Mouse (Mus musculus): ENCODE measurements at regions not wholly inside any gene's neighbourhood (a gene's known extent, or its start where the extent isn't known, plus 50 kb on each side); places are given as distances from the start of the nearest gene placed in this dataset.
A peak's percentile ranks its signal among the peaks of the same experiment; 100 is the strongest.
"Not testable (repeated sequence)": the region's sequence is repeated elsewhere in the genome, so short reads cannot be mapped to it uniquely, and the experiment has no call there.

DNA sequence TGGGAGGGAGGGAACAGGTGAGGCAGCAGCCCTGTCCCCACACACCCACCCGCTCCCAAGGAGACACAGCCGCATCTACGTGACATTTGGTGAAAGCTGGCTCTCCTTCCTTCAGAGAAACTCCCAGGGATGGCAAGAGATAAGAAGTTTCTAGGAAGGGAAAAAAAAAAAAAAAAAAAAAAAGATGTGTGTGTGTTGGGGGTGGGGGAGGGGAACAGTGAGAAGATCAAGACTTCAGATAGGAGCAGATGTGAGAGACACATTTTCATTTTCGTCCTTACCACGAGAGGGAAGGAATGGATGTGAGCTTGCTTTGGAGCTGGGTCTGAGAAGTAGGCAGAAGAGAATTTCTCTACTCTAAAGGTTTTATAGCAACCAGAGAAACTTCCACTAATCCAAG is 91.4 kb downstream of the Cd24a start:
- intact Hi-C loops (cut with DNase I): no loop called here
- no peak for DNase-seq (ENCODE audit: extremely low spot score in 1 of 2, low spot score in 2 of 2)

DNA sequence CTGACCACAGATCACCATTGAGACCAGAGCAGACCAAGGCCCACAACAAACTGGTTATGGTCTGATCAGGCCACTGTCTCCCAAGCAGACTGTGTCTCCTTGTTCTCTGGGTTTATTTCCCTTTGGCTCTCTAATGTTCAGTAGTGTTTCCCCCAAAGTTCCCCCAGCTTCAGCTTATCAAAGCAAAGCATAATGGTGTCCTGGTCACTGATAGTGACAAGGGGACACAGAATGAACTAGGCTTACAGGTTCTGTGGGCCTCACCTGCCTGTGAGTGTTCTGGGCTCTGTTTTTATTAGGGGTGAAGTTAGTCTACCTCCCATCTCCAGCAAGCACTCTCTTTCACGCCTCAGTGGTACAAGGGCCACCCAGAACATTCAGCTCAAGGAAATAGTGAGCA is 92.7 kb downstream of the Cd24a start:
- no peak for DNase-seq (ENCODE audit: extremely low spot score in 1 of 2, low spot score in 2 of 2)

DNA sequence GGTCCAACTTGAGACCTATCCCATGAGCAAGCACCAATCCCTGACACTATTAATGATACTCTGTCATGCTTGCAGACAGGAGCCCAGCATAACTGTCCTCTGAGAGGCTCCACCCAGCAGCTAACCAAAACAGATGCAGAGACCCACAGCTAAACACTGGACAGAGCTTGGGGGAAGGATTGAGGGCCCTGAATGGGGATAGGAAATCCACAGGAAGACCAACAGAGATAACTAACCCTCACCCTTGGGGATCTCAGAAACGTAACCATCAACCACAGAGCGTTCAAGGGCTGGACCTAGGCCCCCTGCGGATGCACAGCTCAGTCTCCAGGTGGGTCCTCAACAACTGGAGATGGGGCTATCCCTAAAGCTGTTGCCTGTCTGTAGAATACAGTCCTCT is 93.7 kb downstream of the Cd24a start:
- intact Hi-C loops (cut with DNase I): no loop called here
- no peak for DNase-seq (ENCODE audit: extremely low spot score in 1 of 2, low spot score in 2 of 2)

More for the DNA sequence above, 92.7 kb downstream of the Cd24a start:
- intact Hi-C loops (cut with DNase I): no loop called here

DNA sequence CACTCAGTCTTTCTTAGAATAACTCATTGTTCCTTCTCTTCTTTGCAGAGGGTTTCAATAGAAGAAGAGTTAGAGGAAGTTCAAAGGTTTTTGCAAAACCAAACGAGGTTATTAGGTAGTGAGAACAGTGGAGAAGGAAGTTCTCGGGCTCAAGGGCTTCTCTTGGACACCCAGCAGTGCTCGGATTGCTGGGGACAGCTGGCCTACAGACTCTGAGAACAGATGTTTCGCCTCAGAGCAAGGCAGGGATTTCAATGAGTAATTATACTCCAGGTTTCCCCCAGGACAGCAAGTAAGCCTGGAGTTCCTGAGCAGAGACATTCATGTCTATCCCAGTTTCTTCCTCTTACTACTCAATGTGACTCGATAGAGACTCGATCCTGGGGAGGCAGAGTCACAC is 94.4 kb downstream of the Cd24a start:
- DNase-seq (ENCODE audit: extremely low spot score in 1 of 2, low spot score in 2 of 2): no peak
- intact Hi-C loops (cut with DNase I): no loop called here

DNA sequence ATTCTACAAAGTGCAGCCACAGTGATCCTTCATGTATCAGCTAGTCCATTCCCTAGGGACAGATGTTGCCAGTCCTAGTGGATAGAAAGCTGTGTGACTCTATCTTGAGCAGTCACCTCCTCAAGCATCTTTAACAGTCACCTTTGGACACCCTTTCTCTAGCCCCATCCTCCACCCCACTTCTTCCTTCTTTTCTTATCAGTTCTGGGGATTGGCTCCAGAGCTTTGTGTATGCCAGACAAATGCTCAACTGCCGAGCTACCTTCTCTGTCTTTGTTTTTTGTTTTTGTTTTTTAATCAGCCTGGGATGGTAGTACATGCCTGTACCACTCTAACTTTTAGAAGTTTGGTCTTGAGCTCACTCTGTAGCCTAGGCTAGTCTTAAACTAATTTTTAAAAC is 96.7 kb downstream of the Cd24a start:
- no peak for DNase-seq (ENCODE audit: extremely low spot score in 1 of 2, low spot score in 2 of 2)
- intact Hi-C loops (cut with DNase I): no loop called here

DNA sequence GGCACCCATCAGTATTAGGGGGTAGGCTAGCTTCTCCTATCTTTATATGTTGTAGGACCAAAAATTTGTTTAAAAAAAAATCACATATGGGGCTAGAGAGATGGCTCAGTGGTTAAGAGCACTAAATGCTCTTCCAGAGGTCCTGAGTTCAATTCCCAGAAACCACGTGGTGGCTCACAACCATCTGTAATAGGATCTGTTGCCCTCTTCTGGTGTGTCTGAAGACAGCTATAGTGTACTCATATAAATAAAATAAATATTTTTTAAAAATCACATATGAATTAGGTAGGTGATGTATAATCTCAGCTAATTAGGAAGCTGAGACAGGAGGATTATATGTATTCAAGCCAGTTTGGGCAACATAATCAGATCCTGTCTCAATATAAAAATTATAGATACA is 97.4 kb downstream of the Cd24a start:
- DNase-seq (ENCODE audit: extremely low spot score in 1 of 2, low spot score in 2 of 2); intact Hi-C loops (cut with DNase I): not testable (repeated sequence)

DNA sequence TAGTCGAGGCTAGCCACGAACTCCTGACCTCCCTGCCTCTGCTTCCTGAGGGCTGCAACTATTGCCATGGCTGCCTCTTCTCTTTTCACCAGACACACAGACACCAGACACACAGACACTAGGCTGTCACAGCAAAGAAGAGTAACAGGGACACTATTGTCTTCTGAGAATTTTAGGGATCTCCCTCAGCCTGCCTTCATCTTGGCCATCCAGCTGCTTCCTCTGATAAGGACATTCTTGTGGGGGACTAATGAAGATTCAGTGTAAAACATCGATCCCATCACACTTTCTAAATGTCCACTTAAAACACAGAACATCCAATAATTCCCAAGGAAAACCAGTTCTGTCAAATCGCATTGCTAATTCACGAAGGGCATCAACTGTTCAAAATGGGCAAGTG is 98.2 kb downstream of the Cd24a start:
- intact Hi-C loops (cut with DNase I): no loop called here
- DNase-seq (ENCODE audit: extremely low spot score in 1 of 2, low spot score in 2 of 2): no peak

DNA sequence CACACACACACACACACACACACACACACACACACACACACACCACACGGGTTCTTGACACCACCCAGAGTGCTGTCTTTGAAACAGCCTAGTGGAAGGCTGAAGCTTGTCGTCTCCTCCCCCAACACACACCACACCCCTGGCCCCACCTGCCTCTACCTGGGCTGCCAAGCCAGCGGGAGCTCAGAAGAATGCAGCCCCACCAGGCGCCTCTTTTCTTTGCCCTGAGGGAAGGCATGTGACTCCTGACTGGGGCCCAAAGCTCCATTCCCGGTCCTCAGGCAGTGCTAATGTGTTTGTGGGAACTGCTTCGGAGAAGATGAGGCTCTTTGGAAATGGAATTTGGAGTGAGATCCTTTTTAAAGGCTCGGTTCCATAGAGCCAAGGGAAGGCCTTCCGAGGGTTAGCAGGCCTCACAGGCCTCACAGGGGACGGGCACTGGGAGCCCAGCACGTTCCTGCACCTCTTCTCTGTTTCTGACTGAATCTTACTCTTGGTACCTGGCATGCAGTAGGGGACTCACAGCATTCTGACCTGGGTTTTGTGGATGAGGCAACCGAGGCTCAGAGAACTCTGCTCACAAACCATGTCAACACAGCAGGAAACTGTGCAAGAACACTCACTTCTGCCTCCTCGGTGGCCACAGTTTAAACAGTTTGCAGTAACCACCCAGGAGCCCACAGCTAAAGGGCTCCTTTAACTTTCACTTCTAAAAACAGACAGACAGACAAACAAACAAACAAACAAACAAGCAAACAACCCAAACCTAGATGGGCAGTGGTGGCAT is 106.4 kb downstream of the Cd24a start:
- intact Hi-C loops (cut with DNase I): no loop called here
- no peak for DNase-seq (ENCODE audit: extremely low spot score in 1 of 2, low spot score in 2 of 2)

DNA sequence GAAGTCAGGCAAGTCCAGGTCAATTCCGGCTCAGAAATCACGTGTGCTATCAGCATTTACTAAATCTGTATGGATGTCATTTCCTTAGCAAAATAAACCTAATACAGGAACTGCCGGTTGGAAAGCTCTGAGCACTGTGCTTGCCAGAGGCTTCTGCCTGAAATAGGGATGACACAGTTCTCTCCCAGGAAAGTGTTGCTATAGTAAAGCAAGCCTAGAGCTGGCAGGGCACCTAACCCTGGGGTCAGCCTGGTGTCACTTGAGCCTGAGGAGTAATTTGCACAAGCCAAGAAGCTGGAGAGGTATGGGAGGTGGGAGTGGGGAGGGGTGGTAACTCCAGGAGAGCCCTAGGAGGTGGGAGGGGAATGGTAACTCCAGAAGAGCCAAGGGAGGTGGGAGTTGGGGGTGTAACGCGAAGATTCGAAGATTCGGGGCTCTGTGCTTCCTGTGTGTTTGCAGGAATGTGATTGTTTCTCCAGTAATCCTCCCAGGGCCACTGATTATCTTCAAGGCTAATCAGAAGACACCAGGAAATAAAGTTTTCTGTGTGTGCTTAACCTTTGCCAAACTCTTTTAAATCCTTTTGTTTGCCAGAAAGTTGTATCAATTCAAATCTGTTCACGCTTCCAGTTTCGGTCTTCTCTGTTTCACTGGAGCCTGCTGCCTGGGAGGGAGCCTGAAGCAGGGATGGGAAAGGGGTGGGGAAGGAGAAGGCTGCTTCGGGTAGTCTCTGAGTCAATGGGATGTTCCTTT is 111.3 kb downstream of the Cd24a start:
- peak; percentile 27 to 29 for DNase-seq (ENCODE audit: extremely low spot score in 1 of 2, low spot score in 2 of 2)
- intact Hi-C loops (cut with DNase I): no loop called here

DNA sequence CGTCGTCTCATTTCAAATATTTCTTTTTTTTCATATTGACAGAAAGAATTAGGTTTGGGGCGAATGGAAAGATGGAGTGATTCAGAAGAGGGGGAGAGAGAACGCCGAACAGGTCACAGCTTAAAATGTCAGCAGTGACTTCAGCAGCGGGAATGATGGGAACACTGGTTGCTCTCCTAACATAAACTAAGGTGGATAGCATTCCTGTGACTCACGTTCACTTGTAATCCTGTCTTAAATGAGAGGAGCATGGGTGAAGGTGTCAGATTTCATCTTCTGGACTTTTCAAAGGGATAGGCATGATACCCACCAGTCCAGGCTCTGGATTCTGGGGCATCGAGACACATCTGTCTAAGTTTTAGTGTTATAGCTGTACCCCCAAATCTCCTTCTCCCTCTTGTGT is 111.8 kb downstream of the Cd24a start:
- intact Hi-C loops (cut with DNase I): no loop called here
- no peak for DNase-seq (ENCODE audit: extremely low spot score in 1 of 2, low spot score in 2 of 2)

DNA sequence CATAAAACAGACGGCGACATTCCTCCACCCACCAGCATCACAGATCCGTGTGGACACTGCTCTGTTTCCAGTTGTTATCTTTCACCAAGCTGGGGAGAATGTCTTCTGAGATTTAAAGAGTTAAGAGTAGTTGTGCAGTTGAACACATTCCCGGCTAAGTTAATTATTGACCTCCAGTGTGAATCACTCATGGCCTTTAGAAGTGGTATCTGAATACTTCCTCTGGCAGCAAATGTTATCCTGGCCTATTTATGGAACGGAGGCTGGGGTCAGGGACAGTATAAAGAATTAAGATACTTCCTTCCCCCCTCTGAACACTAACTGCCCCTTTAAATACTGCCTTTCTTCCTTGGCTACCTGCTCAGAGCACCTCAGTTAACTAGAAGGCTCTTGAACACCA is 115.9 kb downstream of the Cd24a start:
- intact Hi-C loops (cut with DNase I): no loop called here
- no peak for DNase-seq (ENCODE audit: extremely low spot score in 1 of 2, low spot score in 2 of 2)

DNA sequence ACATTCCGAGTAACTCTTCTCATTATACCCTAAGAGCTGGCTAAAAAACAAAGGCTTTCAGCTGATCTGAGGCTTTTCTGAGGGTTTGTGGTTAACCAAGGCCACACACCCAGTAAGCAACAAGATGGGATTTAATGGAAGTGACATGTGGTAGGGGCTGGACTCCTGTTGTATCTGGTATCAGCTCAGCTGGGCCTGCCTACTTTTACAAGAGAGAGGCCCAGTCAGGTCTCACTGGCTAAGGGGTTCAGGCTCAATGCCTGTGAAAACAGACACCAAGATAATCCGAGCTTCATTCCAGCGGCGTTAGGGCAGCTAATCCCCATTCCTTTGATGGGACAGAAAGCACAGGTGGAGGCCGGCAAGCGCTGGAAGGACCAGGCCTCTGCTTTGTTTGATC is 116.4 kb downstream of the Cd24a start:
- intact Hi-C loops (cut with DNase I): no loop called here
- DNase-seq (ENCODE audit: extremely low spot score in 1 of 2, low spot score in 2 of 2): no peak

DNA sequence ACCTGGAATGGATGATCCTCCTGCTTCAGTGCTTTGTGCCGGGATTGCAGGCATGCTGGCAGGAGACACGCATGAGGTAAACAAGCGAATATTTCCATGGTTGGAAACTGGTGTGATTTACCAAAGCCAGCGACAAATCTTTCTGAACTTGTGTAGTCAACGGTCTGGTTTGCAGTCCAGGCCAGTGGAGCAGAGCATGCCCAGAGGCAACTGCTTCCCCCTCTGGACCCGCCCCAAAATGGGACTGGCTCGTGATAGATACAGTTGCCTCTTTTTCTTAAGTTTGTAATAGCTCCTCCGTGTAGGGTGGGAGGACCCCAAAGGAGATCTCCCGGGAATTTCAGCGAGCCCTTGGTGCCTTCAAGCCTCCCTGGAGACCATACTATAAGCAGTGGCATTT is 117.4 kb downstream of the Cd24a start:
- DNase-seq (ENCODE audit: extremely low spot score in 1 of 2, low spot score in 2 of 2): no peak
- intact Hi-C loops (cut with DNase I): no loop called here

DNA sequence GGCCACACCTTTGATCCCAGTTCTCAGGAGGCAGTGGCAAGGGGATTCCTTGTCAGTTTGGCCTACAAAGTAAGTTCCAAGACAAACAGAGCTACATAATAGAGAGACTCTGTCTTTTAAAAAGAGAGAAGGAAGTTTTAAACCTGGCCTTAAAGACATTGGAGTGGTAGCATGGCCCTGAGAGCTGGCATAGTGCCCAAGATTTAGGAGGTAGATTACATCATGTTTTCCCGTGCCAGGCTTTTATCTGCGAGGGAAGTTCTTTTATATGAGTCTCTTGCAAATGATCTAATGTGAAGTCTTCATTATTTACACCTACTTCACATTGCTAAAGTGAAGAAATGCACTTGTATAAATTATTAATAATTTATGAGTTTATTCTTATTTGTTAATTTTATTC is 119.8 kb downstream of the Cd24a start:
- intact Hi-C loops (cut with DNase I): no loop called here
- DNase-seq (ENCODE audit: extremely low spot score in 1 of 2, low spot score in 2 of 2): no peak

DNA sequence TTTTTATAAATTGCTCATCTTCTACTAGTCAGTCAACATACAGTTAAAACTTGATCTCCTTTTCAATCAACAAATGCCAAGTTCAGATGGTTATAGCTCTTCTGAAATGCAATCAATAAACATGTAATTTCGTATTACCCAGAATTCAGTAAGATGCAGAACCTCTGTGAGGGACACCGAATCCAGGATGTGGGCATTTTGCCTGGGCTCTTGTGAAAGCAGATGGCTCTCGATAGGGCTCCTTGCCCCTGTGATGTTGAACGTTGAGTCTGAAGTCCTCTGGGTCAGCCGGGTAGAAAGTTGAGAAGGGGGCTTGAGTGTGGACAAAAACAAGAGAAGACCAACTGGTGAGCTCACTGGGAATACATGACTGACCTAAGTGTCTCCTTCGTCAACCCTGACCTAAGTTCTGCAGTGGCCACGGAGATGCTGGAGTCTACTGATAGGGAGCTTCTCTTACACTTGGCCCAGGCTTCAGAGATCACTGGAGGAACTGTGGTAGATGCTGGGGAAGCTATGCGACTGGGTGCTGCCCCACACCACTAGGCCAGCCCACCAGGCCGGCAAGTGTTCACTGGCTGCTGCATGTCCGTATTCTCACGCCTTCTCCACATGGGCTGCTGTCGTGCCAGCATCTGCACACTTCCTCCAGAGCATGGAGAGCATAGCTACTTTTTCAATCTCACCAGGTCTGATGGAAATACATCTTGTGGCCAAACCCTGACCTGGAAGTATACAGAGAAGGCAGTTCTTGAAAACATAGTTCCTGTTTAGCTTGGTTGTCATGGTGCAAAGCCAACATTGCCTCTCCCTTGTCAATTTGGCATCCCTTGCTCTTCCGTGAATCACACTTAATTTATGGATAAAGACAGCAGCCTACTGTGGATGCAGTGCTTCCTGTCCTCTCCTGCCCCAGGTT is 122.5 kb downstream of the Cd24a start:
- intact Hi-C loops (cut with DNase I): no loop called here
- no peak for DNase-seq (ENCODE audit: extremely low spot score in 1 of 2, low spot score in 2 of 2)

DNA sequence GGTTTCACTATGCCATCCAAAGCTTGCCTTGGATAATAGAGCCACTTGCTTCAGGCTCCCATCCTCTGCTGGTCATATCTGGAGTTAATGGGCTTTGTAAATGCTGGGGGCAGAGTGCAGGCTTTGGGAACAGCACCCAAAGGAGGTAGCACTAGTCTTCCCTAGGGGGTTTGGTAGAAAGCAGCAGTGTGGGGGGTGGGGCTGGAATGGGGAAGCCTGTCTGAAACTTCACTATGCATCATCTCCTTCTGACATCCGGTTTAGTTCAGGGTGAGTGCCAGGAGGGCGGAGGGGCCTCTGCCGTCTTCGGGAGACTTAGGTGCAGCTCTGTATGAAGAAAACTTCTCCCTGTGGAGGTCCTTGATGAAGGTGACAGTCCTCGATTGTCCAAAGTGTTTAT is 124.8 kb downstream of the Cd24a start:
- intact Hi-C loops (cut with DNase I): no loop called here
- no peak for DNase-seq (ENCODE audit: extremely low spot score in 1 of 2, low spot score in 2 of 2)

DNA sequence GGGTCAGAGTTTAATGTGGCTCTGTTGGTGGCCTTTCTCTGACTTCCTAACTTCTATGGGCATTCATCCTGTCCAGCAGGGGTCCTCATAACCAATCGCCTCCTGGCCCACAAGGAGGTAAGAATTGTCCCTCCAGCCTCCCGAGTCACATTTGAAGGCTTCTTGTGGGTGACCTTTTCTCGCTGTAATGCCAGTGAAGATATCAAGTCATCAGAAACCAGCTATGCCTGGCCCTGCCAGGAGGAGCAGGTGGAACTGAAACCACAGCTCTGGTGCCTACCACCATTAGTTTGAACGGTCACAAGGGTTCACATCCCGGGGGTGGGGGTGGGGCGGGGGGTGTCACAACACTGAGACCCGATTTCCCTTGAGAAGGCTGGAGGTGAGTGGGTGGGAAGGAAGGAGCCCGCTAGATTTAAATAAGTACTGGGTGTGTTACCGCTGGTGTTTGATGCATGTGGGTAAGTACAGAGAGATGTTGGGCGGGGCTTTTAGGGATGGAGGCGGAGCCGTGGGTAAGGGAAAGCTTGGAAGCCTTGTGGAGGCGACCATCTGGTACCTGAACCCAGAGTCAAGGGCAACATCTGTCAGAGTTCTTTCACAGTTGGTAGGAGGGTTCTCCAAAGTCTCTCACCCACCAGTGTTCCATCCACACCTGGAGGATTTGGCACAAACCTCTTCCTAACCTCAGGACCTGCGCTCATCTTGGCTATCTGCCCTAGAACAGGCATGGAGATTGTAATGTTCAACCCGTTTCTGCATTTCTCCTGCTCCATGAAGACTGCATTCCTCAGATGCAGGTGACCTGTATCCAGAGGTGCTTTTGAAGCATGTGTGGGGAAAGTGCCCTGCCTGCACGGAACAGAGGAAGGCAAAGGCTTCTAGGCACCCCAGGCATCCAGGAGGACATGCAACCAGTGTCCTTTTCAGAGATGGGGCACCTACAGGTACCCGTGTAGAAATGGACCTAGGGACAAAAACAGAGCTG is 128.2 kb downstream of the Cd24a start:
- no peak for DNase-seq (ENCODE audit: extremely low spot score in 1 of 2, low spot score in 2 of 2)
- intact Hi-C loops (cut with DNase I): no loop called here

DNA sequence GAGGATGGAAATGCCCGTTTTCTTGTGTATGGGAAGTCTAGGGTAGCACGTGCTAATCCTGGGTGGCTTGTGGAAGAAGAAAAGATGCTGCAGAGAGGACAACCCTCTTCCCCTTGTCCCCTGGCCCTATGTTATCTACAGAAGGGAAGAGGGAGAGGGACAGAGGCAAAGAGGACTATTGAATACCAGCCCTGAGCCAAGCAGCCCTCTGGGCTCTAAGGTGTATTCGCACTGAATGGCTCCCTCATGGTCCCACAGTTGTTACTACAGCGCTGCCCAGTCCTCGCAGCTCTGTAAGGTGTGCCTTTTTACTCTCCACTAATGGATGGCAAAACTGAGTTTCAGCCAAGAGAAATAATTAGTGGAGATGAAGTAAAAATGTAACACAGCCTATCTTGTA is 128.9 kb downstream of the Cd24a start:
- no peak for DNase-seq (ENCODE audit: extremely low spot score in 1 of 2, low spot score in 2 of 2)
- intact Hi-C loops (cut with DNase I): no loop called here
